Mouse (Mus musculus) liver, embryonic 14.5 days (tissue): ENCODE results near the gene Eps8l1.

Experiments
- CTCF ChIP-seq: IDR thresholded peaks from 2 replicates; pipeline ENCODE4 v1.5.1; 2016; ENCODE audit warnings: antibody characterized with exemption, low read depth, control low read depth
- EP300 ChIP-seq: IDR thresholded peaks from 2 replicates; pipeline ENCODE4 v1.6.1; 2016; ENCODE audit warnings: antibody characterized with exemption, low read depth

GRCm38 (mm10) chr7:4491308-4491707 lies 30.8 kb downstream of the Eps8l1 start:
- TF ChIP-seq CTCF: no peak
- no peak for TF ChIP-seq EP300
